Mouse (Mus musculus) fat pad, adult 2 months (tissue): ENCODE results near the gene Spint1.

Source experiments
- DNase-seq: peaks from one replicate; pipeline ENCODE4 v3.0.0-alpha.2; 2011; ENCODE audit warnings: low read depth, low spot score; ENCODE audit errors: extremely low read depth

Spint1 gene

GRCm38 (mm10) chr2:119237210-119237870 is at the start of gene Spint1:
TSS of gene Spint1 (plus strand) at chr2:119237362.
- DNase-seq: no peak

- DNase-seq: no peak
Observed at GRCm38 (mm10) chr2:119189029-119189710, 48.0 kb upstream of the Spint1 start.

- DNase-seq: no peak
Observed at GRCm38 (mm10) chr2:119190969-119191368, 46.2 kb upstream of the Spint1 start.

GRCm38 (mm10) chr2:119194140-119194539 is 43.0 kb upstream of the Spint1 start:
- DNase-seq: no peak

- DNase-seq: no peak
Observed at GRCm38 (mm10) chr2:119196316-119197108, 40.6 kb upstream of the Spint1 start.

- no peak for DNase-seq
Observed at GRCm38 (mm10) chr2:119197493-119197892, 39.7 kb upstream of the Spint1 start.

- no peak for DNase-seq
Observed at GRCm38 (mm10) chr2:119198049-119198448, 39.1 kb upstream of the Spint1 start.

GRCm38 (mm10) chr2:119198934-119199333 is 38.2 kb upstream of the Spint1 start:
- no peak for DNase-seq

GRCm38 (mm10) chr2:119202914-119203453 is 34.2 kb upstream of the Spint1 start:
- DNase-seq: no peak

- DNase-seq: no peak
Observed at GRCm38 (mm10) chr2:119203871-119204460, 33.2 kb upstream of the Spint1 start.

- no peak for DNase-seq
Observed at GRCm38 (mm10) chr2:119207961-119208343, 29.2 kb upstream of the Spint1 start.

GRCm38 (mm10) chr2:119208344-119209175 is 28.6 kb upstream of the Spint1 start, which contains the start of the genes Zfyve19 and Dnajc17:
TSS of gene Zfyve19 (plus strand) at chr2:119208617.
TSS of gene Dnajc17 (minus strand) at chr2:119208795.
- DNase-seq: peak; percentile 73

- DNase-seq: no peak
Observed at GRCm38 (mm10) chr2:119209176-119209507, 28.0 kb upstream of the Spint1 start.

GRCm38 (mm10) chr2:119229775-119230704 is 7.1 kb upstream of the Spint1 start, which contains the start of gene Ppp1r14d:
TSS of gene Ppp1r14d (minus strand) at chr2:119229906.
- DNase-seq: no peak

- no peak for DNase-seq
Observed at GRCm38 (mm10) chr2:119236682-119237209, 416 bp upstream of the Spint1 start.

- no peak for DNase-seq
Observed at GRCm38 (mm10) chr2:119237871-119238220, 684 bp downstream of the Spint1 start.

GRCm38 (mm10) chr2:119238671-119239070 is 1.5 kb downstream of the Spint1 start:
- DNase-seq: no peak

- no peak for DNase-seq
Observed at GRCm38 (mm10) chr2:119240075-119240818, 3.1 kb downstream of the Spint1 start.
